Mouse (Mus musculus) limb, embryonic 15.5 days (tissue): ENCODE measurements around the gene Clmp. TPM values are rescaled to one million over a fixed set of nuclear protein-coding genes. Genes with fewer than 3 reads are reported as not detected.

Experiments
- ATAC-seq: fragments of 200-750 bp; cut with Nextera tagmentation; 2 replicates; pipeline ENCODE4 v1.8.0; 2017; ENCODE audit warnings: low read depth, moderate TSS enrichment; ENCODE audit not compliant: insufficient number of reproducible peaks, low FRiP score, low TSS enrichment
- H3K27ac ChIP-seq: fragments of 300-500 bp; sonication (generic); 2 replicates; pipeline ENCODE4 v1.5.1; 2015; ENCODE audit warnings: moderate library complexity, mild to moderate bottlenecking, inconsistent platforms
- H3K27me3 ChIP-seq: fragments of 300-500 bp; sonication (generic); 2 replicates; pipeline ENCODE4 v1.6.1; 2015; ENCODE audit warnings: inconsistent platforms
- H3K36me3 ChIP-seq: fragments of 300-500 bp; sonication (generic); 2 replicates; pipeline ENCODE4 v1.6.1; 2015; ENCODE audit warnings: inconsistent platforms
- H3K4me1 ChIP-seq: fragments of 300-500 bp; sonication (generic); 2 replicates; pipeline ENCODE4 v1.6.1; 2015; ENCODE audit warnings: inconsistent platforms
- H3K4me2 ChIP-seq: fragments of 300-500 bp; sonication (generic); 2 replicates; pipeline ENCODE4 v1.6.1; 2015; ENCODE audit warnings: mild to moderate bottlenecking, inconsistent platforms
- H3K4me3 ChIP-seq: fragments of 300-500 bp; sonication (generic); 2 replicates; pipeline ENCODE4 v1.5.1; 2015; ENCODE audit warnings: mild to moderate bottlenecking, inconsistent platforms
- H3K9ac ChIP-seq: fragments of 300-500 bp; sonication (generic); 2 replicates; pipeline ENCODE4 v1.6.1; 2015; ENCODE audit warnings: inconsistent platforms
- H3K9me3 ChIP-seq: fragments of 300-500 bp; sonication (generic); 2 replicates; pipeline ENCODE4 v1.6.1; 2016; ENCODE audit warnings: inconsistent platforms
- WGBS: fragments of 180-500 bp; shearing (Covaris S2); methylation state at CpG from one replicate; pipeline ENCODE4 v1.1.7; 2015; 5-methylcytosine and 5-hydroxymethylcytosine counted together
- polyA plus RNA-seq: library from polyadenylated mRNA; unstranded; fragments of >200 nt; fragmentation: Nextera tagmentation; extraction: Ambion mirVana; gene quantifications from 2 replicates; pipeline ENCODE4 v1.2.1, GENCODE M21; 2015

Gene Clmp
- polyA plus RNA-seq, 1 experiment from 2014 or later = 44.2 TPM

DNA sequence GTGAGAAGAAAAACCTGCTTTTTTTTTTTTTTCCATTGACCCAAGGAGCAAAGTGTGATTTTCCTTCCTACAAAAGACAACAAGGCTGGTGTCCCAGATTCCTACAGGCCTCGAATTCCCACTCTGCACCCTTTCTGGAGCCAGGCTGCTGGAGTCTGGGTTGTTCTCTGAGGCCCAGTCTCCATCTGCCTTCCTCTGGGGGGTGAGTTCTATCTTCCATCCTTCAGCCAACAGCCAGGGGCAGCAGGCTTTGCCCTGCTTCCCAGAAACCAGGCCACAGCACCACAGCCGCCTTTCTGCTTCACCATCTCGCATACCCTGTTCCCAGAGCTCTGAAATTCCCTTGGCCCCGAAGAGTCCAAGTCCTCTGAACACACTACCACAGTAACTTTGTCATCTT is 10.3 kb downstream of the Clmp start:
- H3K36me3 ChIP-seq = peaks cover 18% of the 10 kb centered on the region
- H3K27ac ChIP-seq = no peak overlapping the region
- peaks cover 30% of the 10 kb centered on the region for H3K4me1 ChIP-seq
- no peak overlapping the region for H3K4me3 ChIP-seq
- no peak overlapping the region for H3K9ac ChIP-seq
- H3K4me2 ChIP-seq = no peak overlapping the region
- WGBS = 90% methylated on average over 4 of the region's 4 CpGs
- H3K27me3 ChIP-seq = no peaks in the 10 kb centered on the region
- H3K9me3 ChIP-seq = no peaks in the 10 kb centered on the region
- ATAC-seq = no peak

DNA sequence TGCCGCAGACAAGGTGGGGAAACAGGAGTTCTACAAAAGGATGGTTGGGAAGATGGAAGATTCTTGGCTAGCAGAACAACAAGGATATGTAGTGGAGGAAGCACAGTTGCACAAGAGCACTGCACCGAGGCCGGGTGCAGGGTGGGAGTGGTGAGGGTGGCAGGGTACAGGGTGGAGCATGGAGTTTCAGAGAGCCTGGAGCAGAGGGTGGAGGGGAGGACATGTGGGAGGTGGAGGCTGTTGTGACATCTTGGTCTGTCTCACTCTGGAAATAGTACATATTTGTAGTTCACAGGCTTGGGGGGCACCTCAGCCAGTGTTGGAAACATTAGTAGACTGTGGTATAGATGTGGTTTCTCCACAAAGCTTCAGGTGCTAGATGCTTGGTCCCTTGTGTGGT is 13.4 kb downstream of the Clmp start:
- Histone ChIP-seq H3K36me3 (peaks cover 18% of the 10 kb centered on the region), H3K27me3 (no peaks in the 10 kb centered on the region), H3K27ac (no peak overlapping the region), H3K4me1 (peaks cover 7% of the 10 kb centered on the region), H3K4me2 (no peak overlapping the region), H3K4me3 (no peak overlapping the region), H3K9me3 (no peaks in the 10 kb centered on the region), H3K9ac (no peak overlapping the region)
- WGBS = 83% methylated on average over 3 of the region's 3 CpGs
- ATAC-seq = no peak

DNA sequence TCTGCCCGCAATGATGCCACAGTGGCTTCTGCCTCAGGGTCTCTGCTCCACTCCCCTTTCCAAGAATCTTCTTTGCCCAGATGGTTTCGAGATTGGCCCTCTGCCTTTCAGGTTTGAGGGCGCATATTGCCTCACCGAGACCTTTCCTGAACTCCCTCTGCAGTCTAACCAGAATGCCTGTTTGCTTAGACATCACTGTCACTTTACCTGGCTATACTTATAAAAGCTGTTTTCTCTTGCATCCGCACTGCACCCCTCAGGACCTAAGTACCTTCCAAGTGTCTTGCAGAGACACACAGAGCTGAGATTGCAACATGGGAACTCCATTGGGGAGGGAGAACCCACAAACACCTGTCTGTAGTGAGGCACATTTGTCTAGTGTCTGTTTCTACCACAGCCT is 14.5 kb downstream of the Clmp start:
- Histone ChIP-seq H3K9ac (no peak overlapping the region), H3K27ac (no peak overlapping the region), H3K27me3 (no peaks in the 10 kb centered on the region), H3K4me1 (peaks cover 11% of the 10 kb centered on the region), H3K9me3 (no peaks in the 10 kb centered on the region), H3K36me3 (peaks cover 18% of the 10 kb centered on the region), H3K4me2 (no peak overlapping the region), H3K4me3 (no peak overlapping the region)
- ATAC-seq = no peak
- 82% methylated on average over 5 of the region's 5 CpGs for WGBS

DNA sequence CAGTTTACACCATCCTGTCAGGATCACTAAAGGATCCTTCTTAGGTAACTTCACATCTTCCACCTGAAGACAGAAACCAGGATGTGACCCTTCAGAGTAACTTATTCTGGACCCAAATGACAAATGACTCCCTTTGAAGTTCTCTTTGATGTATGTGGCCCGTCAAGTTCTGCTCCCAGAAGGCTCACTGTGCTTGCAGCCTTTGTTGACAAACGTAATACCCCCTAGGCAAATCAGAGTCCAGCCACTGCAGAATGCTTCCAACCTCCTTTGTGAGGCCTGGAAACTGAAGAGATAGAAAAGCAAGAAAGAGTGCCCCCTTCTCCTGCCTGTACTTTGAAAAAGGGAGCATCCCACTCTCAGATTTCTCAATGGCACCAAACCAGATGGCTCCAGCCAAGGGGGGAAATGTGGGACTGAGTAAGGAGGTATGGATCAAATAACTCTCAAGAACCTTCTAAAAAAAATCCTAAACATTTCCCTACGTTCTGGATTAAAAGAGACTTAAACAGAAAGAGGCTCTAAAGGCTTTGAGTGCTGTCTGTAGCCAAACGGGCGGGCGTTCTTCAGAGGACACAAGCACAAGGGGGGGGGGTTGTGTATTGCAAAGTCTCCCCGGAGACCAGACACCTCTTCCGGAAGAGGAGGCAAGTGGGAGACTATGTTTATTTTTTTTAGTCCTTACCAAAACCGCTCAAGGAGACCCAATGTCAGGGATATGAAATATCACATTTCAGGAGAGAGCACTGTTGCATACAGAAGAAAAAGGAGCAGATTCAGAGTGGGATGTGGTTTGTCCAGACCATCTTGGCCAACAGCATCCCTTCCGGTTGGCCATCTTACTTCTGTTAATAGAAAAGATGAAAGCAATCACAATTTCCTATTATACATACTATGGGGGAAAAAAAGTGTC is 18.9 kb downstream of the Clmp start:
- ATAC-seq = no peak
- Histone ChIP-seq H3K4me3 (no peak overlapping the region), H3K9me3 (no peaks in the 10 kb centered on the region), H3K36me3 (no peaks in the 10 kb centered on the region), H3K4me2 (no peak overlapping the region), H3K4me1 (peaks cover 30% of the 10 kb centered on the region), H3K9ac (no peak overlapping the region), H3K27me3 (no peaks in the 10 kb centered on the region), H3K27ac (no peak overlapping the region)
- 24% methylated on average over 10 of the region's 10 CpGs for WGBS

DNA sequence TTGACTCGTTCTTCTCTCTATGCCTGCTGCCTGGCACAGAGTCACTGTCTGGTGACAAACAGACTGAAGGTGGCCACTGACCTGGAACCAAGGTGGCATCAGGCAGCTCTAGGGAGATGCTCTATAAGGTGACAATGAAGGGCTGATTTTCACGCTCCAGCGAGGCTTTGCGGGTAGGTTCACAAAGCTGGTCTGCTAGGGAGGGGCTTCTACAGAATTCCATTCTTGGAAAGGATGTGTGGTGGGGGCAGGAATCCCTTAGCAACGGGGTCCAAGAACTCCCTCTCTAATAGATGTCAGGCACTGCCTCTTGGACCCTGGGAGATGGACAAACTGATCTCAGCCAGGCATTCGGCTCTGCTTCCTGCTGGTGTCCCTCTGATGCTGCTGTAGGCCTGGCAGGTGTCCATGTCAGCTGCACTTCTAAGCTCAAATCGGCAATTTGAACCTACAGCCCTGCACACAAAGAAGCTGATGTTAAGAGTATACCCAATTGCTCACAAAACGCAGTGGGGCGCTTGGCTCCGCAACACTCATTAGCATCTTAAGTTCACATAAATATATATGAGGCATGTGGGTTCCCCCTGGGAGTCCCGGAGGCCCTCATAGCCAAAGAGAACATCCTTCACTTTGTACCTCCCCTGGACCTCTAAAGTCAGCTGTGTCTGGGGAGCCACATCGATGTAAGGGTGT is 22.8 kb downstream of the Clmp start:
- ATAC-seq = no peak; the same call in 1 of the 2 replicates
- WGBS = 44% methylated on average over 12 of the region's 12 CpGs

DNA sequence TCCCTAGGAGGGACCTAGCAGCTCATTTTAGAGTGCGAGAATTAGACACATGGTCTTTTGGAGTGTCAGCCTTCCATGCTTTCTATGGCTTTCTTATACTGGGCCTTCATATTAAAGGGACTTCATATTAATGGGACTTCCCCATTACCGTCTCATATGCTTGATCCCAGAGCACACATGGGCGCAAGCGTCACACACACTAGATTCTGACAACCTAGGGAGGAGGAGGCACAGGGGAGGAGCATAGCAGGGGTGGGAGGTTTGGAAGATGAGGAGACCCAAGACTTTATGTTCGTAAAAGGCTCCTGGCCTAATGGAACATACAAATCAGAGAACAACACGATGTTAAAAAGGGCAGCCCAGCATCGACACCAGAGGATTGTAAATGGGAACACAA is 23.4 kb downstream of the Clmp start:
- H3K4me2 ChIP-seq = no peak overlapping the region
- ATAC-seq = no peak
- H3K4me1 ChIP-seq = peaks cover 29% of the 10 kb centered on the region
- no peak overlapping the region for H3K9ac ChIP-seq
- no peaks in the 10 kb centered on the region for H3K27me3 ChIP-seq
- H3K4me3 ChIP-seq = no peak overlapping the region
- no peak overlapping the region; the same call in 1 of the 2 replicates for H3K27ac ChIP-seq
- no peaks in the 10 kb centered on the region for H3K36me3 ChIP-seq
- no peaks in the 10 kb centered on the region for H3K9me3 ChIP-seq
- 73% methylated on average over 7 of the region's 7 CpGs for WGBS

More for the DNA sequence above, 22.8 kb downstream of the Clmp start:
- H3K27ac ChIP-seq = no peak overlapping the region; the same call in 1 of the 2 replicates
- H3K27me3 ChIP-seq = no peaks in the 10 kb centered on the region
- peaks cover 30% of the 10 kb centered on the region for H3K4me1 ChIP-seq
- H3K9ac ChIP-seq = no peak overlapping the region
- H3K36me3 ChIP-seq = no peaks in the 10 kb centered on the region
- H3K4me3 ChIP-seq = no peak overlapping the region
- H3K9me3 ChIP-seq = no peaks in the 10 kb centered on the region
- no peak overlapping the region for H3K4me2 ChIP-seq

DNA sequence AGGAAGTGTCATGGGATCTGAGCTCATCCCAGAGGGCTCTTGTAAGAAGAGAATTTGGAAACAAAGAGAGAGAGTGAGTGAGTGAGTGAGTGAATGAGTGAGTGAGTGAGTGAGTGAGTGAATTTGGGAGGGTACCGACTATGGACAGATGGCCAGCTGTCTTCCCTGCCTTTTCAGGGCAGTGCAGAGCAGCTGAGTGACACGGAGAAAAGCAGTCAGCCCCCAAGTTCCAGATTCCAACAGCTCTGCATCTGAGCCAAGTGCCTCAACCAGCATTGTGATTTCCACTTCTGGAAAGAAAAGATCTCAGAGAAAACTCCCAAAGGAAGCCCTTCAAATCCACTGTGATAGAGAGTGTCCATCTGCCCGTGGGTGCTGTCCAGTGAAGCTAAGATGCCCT is 23.8 kb downstream of the Clmp start:
- peaks cover 25% of the 10 kb centered on the region for H3K4me1 ChIP-seq
- H3K4me3 ChIP-seq = no peak overlapping the region
- H3K9ac ChIP-seq = no peak overlapping the region
- 58% methylated on average over 3 of the region's 3 CpGs for WGBS
- no peaks in the 10 kb centered on the region for H3K9me3 ChIP-seq
- H3K4me2 ChIP-seq = no peak overlapping the region
- ATAC-seq = no peak
- H3K27ac ChIP-seq = no peak overlapping the region
- H3K36me3 ChIP-seq = no peaks in the 10 kb centered on the region
- no peaks in the 10 kb centered on the region for H3K27me3 ChIP-seq

DNA sequence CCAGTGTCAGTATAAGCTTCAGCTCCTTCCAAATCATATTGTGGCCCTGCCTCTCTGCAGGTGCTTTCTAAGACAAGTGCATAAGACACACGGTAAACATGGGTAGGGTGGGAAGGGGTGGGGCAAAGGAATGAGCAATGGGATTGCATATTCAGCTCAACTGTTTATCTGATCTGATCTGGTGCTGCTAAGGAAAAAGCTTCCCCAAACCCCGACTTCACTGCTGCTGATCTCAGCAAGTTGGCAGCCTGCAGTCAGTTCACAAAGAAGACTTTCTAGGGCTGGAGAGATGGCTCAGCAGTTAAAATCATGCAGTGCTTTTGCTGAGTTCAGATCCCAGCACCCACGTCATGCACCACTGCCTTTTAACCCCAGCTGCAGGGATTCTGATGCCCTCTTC is 24.2 kb downstream of the Clmp start:
- no peak overlapping the region for H3K4me2 ChIP-seq
- no peaks in the 10 kb centered on the region for H3K27me3 ChIP-seq
- H3K9ac ChIP-seq = no peak overlapping the region
- no peaks in the 10 kb centered on the region for H3K9me3 ChIP-seq
- WGBS = 59% methylated on average over 3 of the region's 3 CpGs
- no peak overlapping the region for H3K27ac ChIP-seq
- ATAC-seq = no peak
- H3K4me3 ChIP-seq = no peak overlapping the region
- H3K36me3 ChIP-seq = no peaks in the 10 kb centered on the region
- peaks cover 21% of the 10 kb centered on the region for H3K4me1 ChIP-seq

DNA sequence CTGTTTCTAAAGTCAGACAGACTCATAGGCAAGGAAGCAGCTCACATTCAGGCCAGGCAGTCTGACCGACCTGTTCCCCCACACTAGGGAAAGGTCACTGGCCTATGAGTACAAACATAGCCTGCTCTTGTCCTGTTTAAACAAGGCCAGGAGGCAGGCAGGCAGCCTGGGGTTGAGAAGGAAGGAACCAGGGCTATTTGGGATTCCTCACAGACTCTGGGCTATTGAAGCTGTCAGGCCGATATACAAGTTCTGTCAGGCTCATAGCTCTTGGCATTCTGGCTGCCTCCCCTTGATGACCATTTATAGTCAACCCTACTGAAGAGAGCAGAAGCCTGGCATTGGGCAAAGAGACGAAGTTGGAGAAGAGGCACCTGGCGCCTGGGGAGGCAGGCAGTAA is 25.9 kb downstream of the Clmp start:
- H3K4me3 ChIP-seq = no peak overlapping the region
- 67% methylated on average over 4 of the region's 4 CpGs for WGBS
- H3K9ac ChIP-seq = no peak overlapping the region
- no peak overlapping the region for H3K4me2 ChIP-seq
- no peaks in the 10 kb centered on the region for H3K36me3 ChIP-seq
- no peak overlapping the region for H3K27ac ChIP-seq
- no peaks in the 10 kb centered on the region for H3K27me3 ChIP-seq
- ATAC-seq = no peak
- H3K4me1 ChIP-seq = peaks cover 32% of the 10 kb centered on the region
- H3K9me3 ChIP-seq = no peaks in the 10 kb centered on the region

DNA sequence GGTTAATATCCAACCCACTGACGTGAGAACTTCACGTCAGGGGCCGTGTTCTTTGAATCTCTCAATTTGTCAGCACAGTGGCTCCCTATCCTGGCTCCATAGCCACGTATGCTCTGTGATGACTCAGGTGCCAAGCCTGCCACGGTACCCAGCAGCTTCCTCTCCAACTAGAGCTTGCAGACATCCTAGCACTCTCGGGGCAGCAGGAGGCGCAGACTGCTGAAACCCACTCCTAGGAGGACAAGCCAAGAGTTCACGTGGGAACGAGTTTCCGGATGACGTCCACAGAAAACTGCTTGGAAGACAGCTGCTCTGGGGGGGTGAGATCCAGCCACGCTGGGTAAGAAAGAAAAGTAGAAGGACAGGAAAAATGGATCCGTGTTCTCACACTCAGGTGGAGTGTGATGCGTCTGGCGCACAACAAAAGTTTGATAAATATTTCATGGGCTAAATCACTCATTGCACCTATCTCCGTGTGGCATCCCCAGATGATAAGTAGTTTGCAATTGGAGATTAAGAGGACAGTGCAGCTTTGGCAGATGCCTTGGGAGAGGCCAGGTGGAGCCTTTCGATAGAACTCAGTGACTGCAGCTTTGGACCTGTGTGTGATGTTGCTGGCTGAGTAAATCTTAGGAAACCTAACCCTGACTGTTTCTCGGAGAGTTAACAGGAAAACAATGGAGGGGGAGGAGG is 31.6 kb downstream of the Clmp start:
- no peaks in the 10 kb centered on the region for H3K9me3 ChIP-seq
- no peaks in the 10 kb centered on the region for H3K27me3 ChIP-seq
- peaks cover 3% of the 10 kb centered on the region; the same call in 1 of the 2 replicates for H3K36me3 ChIP-seq
- no peak for ATAC-seq
- H3K9ac ChIP-seq = no peak overlapping the region
- no peak overlapping the region for H3K4me2 ChIP-seq
- H3K4me3 ChIP-seq = no peak overlapping the region
- H3K27ac ChIP-seq = peak overlapping the region; percentile 43; the same call in 1 of the 2 replicates
- 58% methylated on average over 18 of the region's 18 CpGs for WGBS
- H3K4me1 ChIP-seq = peaks cover 22% of the 10 kb centered on the region

DNA sequence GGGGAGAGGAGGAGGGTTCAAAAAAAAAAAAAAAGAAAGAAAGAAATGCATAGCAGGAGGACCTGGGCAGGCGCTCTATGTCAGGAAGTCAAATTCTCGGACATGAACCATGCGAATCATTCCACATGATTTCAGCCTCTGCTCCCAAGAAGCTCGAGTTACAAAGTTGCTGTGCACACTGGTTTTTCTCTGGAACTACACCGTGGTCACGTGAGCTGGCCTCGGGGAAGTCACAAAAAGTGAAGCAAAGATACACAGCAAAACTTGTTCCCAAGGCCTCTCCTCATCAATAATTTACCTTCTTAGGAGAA is 32.1 kb downstream of the Clmp start:
- Histone ChIP-seq H3K4me2 (no peak overlapping the region), H3K27ac (peak overlapping the region; percentile 38; the same call in 1 of the 2 replicates), H3K9ac (no peak overlapping the region), H3K36me3 (peaks cover 3% of the 10 kb centered on the region; the same call in 1 of the 2 replicates), H3K9me3 (no peaks in the 10 kb centered on the region), H3K4me1 (peaks cover 22% of the 10 kb centered on the region), H3K4me3 (no peak overlapping the region), H3K27me3 (no peaks in the 10 kb centered on the region)
- ATAC-seq = peak; percentile 35; the same call in 1 of the 2 replicates
- 29% methylated on average over 7 of the region's 7 CpGs for WGBS

DNA sequence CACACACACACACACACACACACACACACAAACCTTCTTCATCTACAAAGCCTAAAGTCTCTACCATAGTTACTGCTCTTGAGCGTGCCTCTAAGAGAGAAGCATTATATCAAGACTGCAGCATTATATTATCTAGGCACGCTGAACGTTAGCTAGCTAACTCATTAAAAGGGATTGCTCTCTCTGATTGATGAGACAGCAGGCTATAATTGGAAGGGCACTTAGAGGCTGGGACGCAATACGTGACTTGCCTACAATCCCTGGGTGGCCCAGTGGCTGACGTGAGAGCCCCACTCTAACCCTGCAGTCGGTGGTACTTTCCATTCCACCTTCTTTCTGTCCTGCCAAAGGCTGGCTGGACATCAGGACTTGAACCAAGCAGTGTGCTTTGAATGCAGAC is 35.1 kb downstream of the Clmp start:
- Histone ChIP-seq H3K27ac (no peak overlapping the region), H3K4me3 (no peak overlapping the region), H3K9me3 (no peaks in the 10 kb centered on the region), H3K27me3 (no peaks in the 10 kb centered on the region), H3K9ac (no peak overlapping the region), H3K4me2 (no peak overlapping the region), H3K4me1 (peaks cover 22% of the 10 kb centered on the region), H3K36me3 (peaks cover 3% of the 10 kb centered on the region; the same call in 1 of the 2 replicates)
- no peak for ATAC-seq
- WGBS = 46% methylated on average over 7 of the region's 7 CpGs
